Comparison of ENCODE assay signal across 12 mouse cellular contexts in the genomic region with DNA sequence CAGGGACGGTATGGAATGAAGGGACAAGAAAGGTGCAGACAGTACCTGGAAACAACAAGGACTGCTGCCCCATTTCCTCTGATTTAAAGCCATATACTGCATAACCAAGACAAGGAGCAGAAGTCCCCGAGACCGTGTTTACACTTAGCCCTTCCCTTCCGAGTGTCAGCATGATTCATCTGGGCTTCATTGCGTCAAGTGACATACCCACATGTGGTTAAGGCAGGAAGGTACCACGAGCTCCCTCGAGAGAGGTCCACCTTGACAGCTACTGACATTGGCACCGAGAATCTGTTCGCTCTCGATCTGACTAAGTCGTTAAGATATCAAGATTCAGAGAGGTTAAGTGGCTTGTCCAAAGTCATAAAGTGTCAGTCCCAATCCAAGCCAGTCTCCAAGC. TPM values are rescaled to one million over a fixed set of nuclear protein-coding genes. Genes with fewer than 3 reads are reported as not detected.
DNase-seq lines count a peak whose midpoint lies in the region; ATAC-seq and TF ChIP-seq lines count a peak whose summit lies in the region.
"Had no signal": no experiment of that assay in that cellular context is flagged by ENCODE, and none has a peak within 500 bp of the region (broad histone marks: within the 10 kb centered on the region; RNA-seq: fewer than 3 reads in every experiment).

No protein-coding gene starts in this region.

- H3K4me2 ChIP-seq in liver, embryonic 13.5 days = no peak overlapping the region
- H3K4me2 ChIP-seq in liver, embryonic 12.5 days = no peak overlapping the region
- no peak overlapping the region for H3K4me2 ChIP-seq in kidney, embryonic 15.5 days
- H3K4me2 ChIP-seq: hindbrain, embryonic 14.5 days; neural tube, embryonic 15.5 days had no signal

- H3K27me3 ChIP-seq in liver, embryonic 13.5 days = no peaks in the 10 kb centered on the region
- H3K27me3 ChIP-seq in liver, embryonic 12.5 days (replicated peaks) = no peaks in the 10 kb centered on the region
- 0 out of 2 replicates have a peak, but pooled peaks cover 3% of the 10 kb centered on the region for H3K27me3 ChIP-seq in kidney, embryonic 15.5 days
- H3K27me3 ChIP-seq: neural tube, embryonic 15.5 days had no signal

- no peak overlapping the region for H3K4me3 ChIP-seq in liver, embryonic 13.5 days (replicated peaks)
- H3K4me3 ChIP-seq in liver, embryonic 12.5 days = no peak overlapping the region
- no peak overlapping the region for H3K4me3 ChIP-seq in lung, adult 2 months (replicated peaks; ENCODE audit: extremely low read depth, low read depth, low read length)
- H3K4me3 ChIP-seq in kidney, embryonic 15.5 days (replicated peaks) = no peak overlapping the region
- H3K4me3 ChIP-seq: erythroblast, embryonic 14.5 days; neural tube, embryonic 15.5 days had no signal

- peak overlapping the region; percentile 19; the same call in 1 of the 2 replicates for H3K27ac ChIP-seq in liver, embryonic 13.5 days
- no peak overlapping the region for H3K27ac ChIP-seq in liver, embryonic 12.5 days
- no peak overlapping the region for H3K27ac ChIP-seq in kidney, embryonic 15.5 days
- H3K27ac ChIP-seq: hindbrain, embryonic 14.5 days; neural tube, embryonic 15.5 days had no signal

- H3K9me3 ChIP-seq in liver, embryonic 13.5 days (replicated peaks) = no peaks in the 10 kb centered on the region
- H3K9me3 ChIP-seq in liver, embryonic 12.5 days (replicated peaks) = no peaks in the 10 kb centered on the region
- no peaks in the 10 kb centered on the region for H3K9me3 ChIP-seq in kidney, embryonic 15.5 days (replicated peaks)
- H3K9me3 ChIP-seq: neural tube, embryonic 15.5 days had no signal

- TF ChIP-seq POLR2A in lung, adult 2 months (IDR thresholded peaks at IDR 0.05; ENCODE audit: borderline replicate concordance, extremely low read depth, low read depth, low read length) = no peak

- H3K36me3 ChIP-seq in liver, embryonic 13.5 days = no peaks in the 10 kb centered on the region
- H3K36me3 ChIP-seq in liver, embryonic 12.5 days = no peaks in the 10 kb centered on the region
- no peaks in the 10 kb centered on the region for H3K36me3 ChIP-seq in kidney, embryonic 15.5 days
- H3K36me3 ChIP-seq: neural tube, embryonic 15.5 days had no signal

- TF ChIP-seq CTCF in lung, adult 2 months (IDR thresholded peaks at IDR 0.05; ENCODE audit: insufficient read depth, low read length) = no peak

- H3K4me1 ChIP-seq in liver, embryonic 13.5 days (replicated peaks) = no peaks in the 10 kb centered on the region
- H3K4me1 ChIP-seq in liver, embryonic 12.5 days = no peaks in the 10 kb centered on the region
- peaks cover 7% of the 10 kb centered on the region for H3K4me1 ChIP-seq in lung, adult 2 months (ENCODE audit: control insufficient read depth, insufficient read depth, low read length)
- 0 out of 2 replicates have a peak, but pooled peaks cover 3% of the 10 kb centered on the region for H3K4me1 ChIP-seq in kidney, embryonic 15.5 days
- H3K4me1 ChIP-seq: neural tube, embryonic 15.5 days had no signal

- ATAC-seq in liver, embryonic 13.5 days (ENCODE audit: low read depth) = 0 out of 2 replicates have a peak, but pooled peaks have one; percentile 20
- ATAC-seq in liver, embryonic 12.5 days = no peak
- no peak for ATAC-seq in kidney, embryonic 15.5 days (replicated peaks; ENCODE audit: low FRiP score)

- peak; percentile 3 for DNase-seq in liver, embryonic 13.5 days
- DNase-seq in lung, adult 2 months = peak; percentile 5
- DNase-seq in natural killer cell, adult 2 months (ENCODE audit: low spot score in 2 of 2) = peak; percentile 90 to 94
- DNase-seq in cerebellum, postnatal 36 days = no peak
- DNase-seq in embryo, embryonic 9.5 days (ENCODE audit: extremely low spot score) = no peak
- no peak for DNase-seq in urinary bladder, adult 18-20 months (ENCODE audit: low spot score in 2 of 2)
- DNase-seq: cerebellum, postnatal 10 days had no signal

- WGBS in liver, embryonic 13.5 days (ENCODE audit: insufficient replicate concordance) = 12% methylated on average over 11 of the region's 11 CpGs
- 18% methylated on average over 11 of the region's 11 CpGs for WGBS in liver, embryonic 12.5 days (ENCODE audit: insufficient replicate concordance)
- 18% methylated on average over 11 of the region's 11 CpGs for WGBS in lung, adult 2 months
- WGBS in kidney, embryonic 15.5 days = 28% methylated on average over 11 of the region's 11 CpGs

- H3K9ac ChIP-seq in liver, embryonic 13.5 days = no peak overlapping the region
- H3K9ac ChIP-seq in liver, embryonic 12.5 days = no peak overlapping the region
- no peak overlapping the region for H3K9ac ChIP-seq in kidney, embryonic 15.5 days
- H3K9ac ChIP-seq: hindbrain, embryonic 14.5 days; neural tube, embryonic 15.5 days had no signal

RNA-seq across cellular contexts. Expression of gene F5, which starts 15.7 kb away (rescaled TPM):
- 5.0 and 7.3 TPM in 2 replicates for polyA plus RNA-seq in liver, embryonic 13.5 days (2015; fragmentation: Nextera tagmentation; extraction: Ambion mirVana)
- 6.2 and 7.0 TPM in 2 replicates for polyA plus RNA-seq in liver, embryonic 12.5 days (2016; fragmentation: Nextera tagmentation; extraction: Ambion mirVana)
- polyA plus RNA-seq in lung, adult 2 months (2012; rRNA removed) = 0.84 and 1.8 TPM in 2 replicates
- 0.30 and 0.31 TPM in 2 replicates for polyA plus RNA-seq in kidney, embryonic 15.5 days (2015; fragmentation: Nextera tagmentation; extraction: Ambion mirVana)

RNA-seq across cellular contexts. Expression of gene Selp, which starts 20.9 kb away (rescaled TPM):
- 0.53 and 0.80 TPM in 2 replicates for polyA plus RNA-seq in liver, embryonic 13.5 days (2015; fragmentation: Nextera tagmentation; extraction: Ambion mirVana)
- polyA plus RNA-seq in liver, embryonic 12.5 days (2016; fragmentation: Nextera tagmentation; extraction: Ambion mirVana) = 0.38 and 0.41 TPM in 2 replicates
- 3.3 and 7.4 TPM in 2 replicates for polyA plus RNA-seq in lung, adult 2 months (2012; rRNA removed)
- polyA plus RNA-seq in kidney, embryonic 15.5 days (2015; fragmentation: Nextera tagmentation; extraction: Ambion mirVana) = 0.30 and 1.1 TPM in 2 replicates
- polyA plus RNA-seq: hindbrain, embryonic 14.5 days; neural tube, embryonic 15.5 days had no signal

Comparison
In these comparisons a context has a peak if more than half of its experiments do, and no peak if none do; other contexts are left out.
1. DNase-seq: peak in liver, embryonic 13.5 days (single experiment), lung, adult 2 months (single experiment) and natural killer cell, adult 2 months (2 of 2); none in cerebellum, postnatal 36 days (0 of 2), embryo, embryonic 9.5 days (single experiment) and urinary bladder, adult 18-20 months (0 of 2).